Mouse (Mus musculus): ENCODE measurements around the gene Tex44. TPM values are rescaled to one million over a fixed set of nuclear protein-coding genes. Genes with fewer than 3 reads are reported as not detected.

Gene Tex44
- polyA plus RNA-seq, 1 experiment from 2014 or later, result not detected

DNA sequence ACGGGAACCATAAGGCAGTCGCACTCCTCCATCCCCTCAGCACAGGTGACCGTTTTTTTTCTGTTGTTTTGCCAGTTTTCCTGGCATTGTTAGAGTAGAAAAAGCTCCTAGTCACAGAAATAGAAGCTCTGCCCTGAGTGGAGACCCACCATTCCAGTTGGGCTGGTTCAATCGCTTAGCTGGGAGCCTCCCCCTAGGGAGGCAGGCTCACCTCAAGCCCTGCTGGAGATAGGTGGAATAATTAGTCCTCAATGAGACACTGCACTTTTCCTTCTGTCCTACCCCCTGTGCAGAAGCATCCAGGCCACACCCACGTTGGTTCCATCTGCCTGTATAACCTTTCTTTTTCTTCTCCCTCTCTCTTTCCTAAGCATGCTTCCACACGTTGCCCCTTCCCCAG is 23.8 kb downstream of the Tex44 start:
- no peak for DNase-seq (ENCODE audit: low spot score)
- no peaks in the 10 kb centered on the region for H3K27me3 ChIP-seq (ENCODE audit: control insufficient read depth, insufficient read depth, low read length)
- H3K4me3 ChIP-seq (replicated peaks; ENCODE audit: low read length), result no peak overlapping the region
- H3K4me2 ChIP-seq (replicated peaks), result no peak overlapping the region
- no peak overlapping the region for H3K9ac ChIP-seq
- no peak for ATAC-seq (ENCODE audit: low FRiP score)
- no peaks in the 10 kb centered on the region for H3K9me3 ChIP-seq (ENCODE audit: control insufficient read depth, low read length)
- no peaks in the 10 kb centered on the region for H3K4me1 ChIP-seq (replicated peaks; ENCODE audit: control insufficient read depth, insufficient read depth, low read length)
- 56% methylated on average over 6 of the region's 6 CpGs for WGBS
- no peaks in the 10 kb centered on the region for H3K36me3 ChIP-seq (replicated peaks; ENCODE audit: control insufficient read depth, insufficient read depth)
- no peak overlapping the region for H3K27ac ChIP-seq

DNA sequence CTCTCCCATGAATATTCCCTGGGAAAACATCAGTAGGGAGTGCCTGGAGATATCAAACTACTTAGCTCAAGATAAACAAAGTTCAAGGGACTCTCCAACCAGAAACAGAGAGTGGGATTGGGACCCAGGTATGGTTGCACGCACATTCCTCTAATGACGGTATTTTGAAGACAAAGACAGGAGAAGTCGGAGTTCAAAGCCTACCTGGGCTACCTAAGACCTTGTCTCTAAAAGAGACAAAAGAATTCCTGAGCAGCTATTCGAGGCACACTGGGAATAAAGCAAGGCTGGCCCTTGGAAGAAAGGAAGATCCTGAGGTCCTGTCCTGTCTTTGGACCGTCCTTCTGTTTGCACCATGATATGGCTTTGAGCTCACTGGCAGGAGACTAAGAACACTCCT is 26.6 kb downstream of the Tex44 start:
- H3K27ac ChIP-seq, result no peak overlapping the region
- WGBS, result 73% methylated on average over 5 of the region's 5 CpGs
- H3K36me3 ChIP-seq (replicated peaks; ENCODE audit: control insufficient read depth, insufficient read depth), result no peaks in the 10 kb centered on the region
- H3K4me2 ChIP-seq (replicated peaks), result no peak overlapping the region
- H3K9ac ChIP-seq, result no peak overlapping the region
- no peaks in the 10 kb centered on the region for H3K9me3 ChIP-seq (ENCODE audit: control insufficient read depth, low read length)
- H3K4me3 ChIP-seq (replicated peaks; ENCODE audit: low read length), result no peak overlapping the region
- no peaks in the 10 kb centered on the region for H3K27me3 ChIP-seq (ENCODE audit: control insufficient read depth, insufficient read depth, low read length)
- ATAC-seq (ENCODE audit: low FRiP score), result no peak
- no peak for DNase-seq (ENCODE audit: low spot score)
- no peaks in the 10 kb centered on the region for H3K4me1 ChIP-seq (replicated peaks; ENCODE audit: control insufficient read depth, insufficient read depth, low read length)

GRCm38 (mm10) chr1:86456892-86457581 is 30.9 kb downstream of the Tex44 start:
- no peaks in the 10 kb centered on the region for H3K27me3 ChIP-seq (ENCODE audit: control insufficient read depth, insufficient read depth, low read length)
- WGBS, result 70% methylated on average over 13 of the region's 13 CpGs
- no peak overlapping the region for H3K27ac ChIP-seq
- H3K36me3 ChIP-seq (replicated peaks; ENCODE audit: control insufficient read depth, insufficient read depth), result no peaks in the 10 kb centered on the region
- H3K4me3 ChIP-seq (replicated peaks; ENCODE audit: low read length), result no peak overlapping the region
- no peak for ATAC-seq (ENCODE audit: low FRiP score)
- H3K9me3 ChIP-seq (ENCODE audit: control insufficient read depth, low read length), result 0 out of 2 replicates have a peak, but pooled peaks cover 6% of the 10 kb centered on the region
- H3K9ac ChIP-seq, result no peak overlapping the region
- no peaks in the 10 kb centered on the region for H3K4me1 ChIP-seq (replicated peaks; ENCODE audit: control insufficient read depth, insufficient read depth, low read length)
- H3K4me2 ChIP-seq (replicated peaks), result no peak overlapping the region
- no peak for DNase-seq (ENCODE audit: low spot score)

DNA sequence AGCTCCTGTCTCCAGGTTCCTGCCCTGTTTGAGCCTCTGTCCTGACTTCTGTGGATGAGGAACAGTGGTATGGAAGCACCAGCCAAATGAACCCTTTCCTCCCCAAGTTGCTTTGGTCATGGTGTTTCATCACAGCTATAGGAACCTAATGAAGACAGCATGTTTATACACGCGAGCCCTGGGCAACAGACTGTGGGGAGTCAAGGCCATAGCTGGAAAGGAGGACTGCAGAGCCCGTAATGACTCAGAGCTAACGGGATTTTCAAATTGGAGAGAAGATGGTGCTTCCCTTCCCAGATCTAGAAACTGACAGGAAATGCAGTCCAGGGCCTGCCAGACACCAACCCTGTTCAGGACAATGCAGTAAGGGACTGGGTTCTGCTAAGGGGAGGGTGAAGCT is 33.2 kb downstream of the Tex44 start:
- no peak for DNase-seq (ENCODE audit: low spot score)
- Histone ChIP-seq H3K36me3 (replicated peaks; ENCODE audit: control insufficient read depth, insufficient read depth) (no peaks in the 10 kb centered on the region), H3K27me3 (ENCODE audit: control insufficient read depth, insufficient read depth, low read length) (no peaks in the 10 kb centered on the region), H3K4me3 (replicated peaks; ENCODE audit: low read length) (no peak overlapping the region), H3K4me2 (replicated peaks) (no peak overlapping the region), H3K4me1 (replicated peaks; ENCODE audit: control insufficient read depth, insufficient read depth, low read length) (no peaks in the 10 kb centered on the region), H3K9ac (no peak overlapping the region), H3K9me3 (ENCODE audit: control insufficient read depth, low read length) (0 out of 2 replicates have a peak, but pooled peaks cover 6% of the 10 kb centered on the region), H3K27ac (no peak overlapping the region)
- no peak for ATAC-seq (ENCODE audit: low FRiP score)
- WGBS, result 95% methylated on average over 4 of the region's 4 CpGs

DNA sequence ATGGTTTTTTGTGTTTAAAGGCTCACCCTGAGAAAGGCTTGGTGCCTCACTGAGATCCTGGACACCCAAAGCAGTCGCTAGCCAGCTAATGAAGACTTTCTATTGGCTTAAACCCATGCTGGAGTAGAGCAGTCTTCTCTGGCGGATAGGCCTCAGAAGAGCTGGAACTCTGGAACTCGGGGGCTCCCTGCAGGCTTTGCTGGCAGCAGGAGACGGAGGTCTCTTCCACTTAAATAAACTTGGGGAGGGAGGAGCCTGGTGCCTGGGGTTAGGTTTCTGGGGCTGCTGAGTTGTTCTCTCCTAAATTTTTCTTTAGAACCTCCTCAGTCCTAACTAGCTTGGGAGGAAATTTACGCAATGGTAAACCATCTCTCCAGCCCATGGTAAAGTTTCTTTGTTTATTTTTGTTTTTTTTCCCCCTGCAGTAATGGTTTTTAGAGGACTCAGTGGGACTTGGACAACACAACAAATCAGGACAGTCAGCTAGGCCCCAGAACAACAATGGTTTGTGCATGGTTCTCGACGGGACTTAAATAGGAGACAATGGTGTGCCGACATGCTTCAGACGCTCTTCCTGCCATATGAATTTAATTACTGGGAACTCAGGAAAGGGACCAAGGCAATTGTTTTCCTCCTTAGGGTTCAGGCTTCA is 38.2 kb downstream of the Tex44 start:
- Histone ChIP-seq H3K36me3 (replicated peaks; ENCODE audit: control insufficient read depth, insufficient read depth) (no peaks in the 10 kb centered on the region), H3K9me3 (ENCODE audit: control insufficient read depth, low read length) (0 out of 2 replicates have a peak, but pooled peaks cover 6% of the 10 kb centered on the region), H3K4me3 (replicated peaks; ENCODE audit: low read length) (no peak overlapping the region), H3K9ac (no peak overlapping the region), H3K27me3 (ENCODE audit: control insufficient read depth, insufficient read depth, low read length) (no peaks in the 10 kb centered on the region), H3K4me1 (replicated peaks; ENCODE audit: control insufficient read depth, insufficient read depth, low read length) (no peaks in the 10 kb centered on the region), H3K4me2 (replicated peaks) (no peak overlapping the region), H3K27ac (peak overlapping the region; percentile 71)
- DNase-seq (ENCODE audit: low spot score) (no peak), ATAC-seq (ENCODE audit: low FRiP score) (no peak)
- 24% methylated on average over 9 of the region's 9 CpGs for WGBS

DNA sequence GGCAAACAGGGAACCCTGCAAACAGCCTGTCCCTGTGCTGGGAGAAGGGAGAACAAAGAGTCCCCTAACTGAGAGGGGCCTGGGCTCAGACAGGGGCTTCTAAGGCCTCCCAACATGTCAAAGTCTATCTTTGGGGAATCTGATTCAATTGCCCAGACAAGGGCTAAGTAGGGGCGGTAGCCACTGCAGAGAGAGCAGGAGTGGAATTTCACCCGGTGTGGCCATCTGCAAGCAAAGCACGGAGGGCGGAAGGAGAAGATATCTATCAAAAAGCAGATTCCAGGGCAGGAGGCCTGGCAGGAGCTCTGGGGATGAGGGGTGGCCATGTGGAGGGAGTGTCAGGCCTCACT is 38.7 kb downstream of the Tex44 start:
- Histone ChIP-seq H3K27me3 (ENCODE audit: control insufficient read depth, insufficient read depth, low read length) (no peaks in the 10 kb centered on the region), H3K9me3 (ENCODE audit: control insufficient read depth, low read length) (0 out of 2 replicates have a peak, but pooled peaks cover 6% of the 10 kb centered on the region), H3K4me2 (replicated peaks) (no peak overlapping the region), H3K4me3 (replicated peaks; ENCODE audit: low read length) (no peak overlapping the region), H3K4me1 (replicated peaks; ENCODE audit: control insufficient read depth, insufficient read depth, low read length) (no peaks in the 10 kb centered on the region), H3K27ac (peak overlapping the region; percentile 71), H3K36me3 (replicated peaks; ENCODE audit: control insufficient read depth, insufficient read depth) (no peaks in the 10 kb centered on the region), H3K9ac (no peak overlapping the region)
- DNase-seq (ENCODE audit: low spot score), result no peak
- WGBS, result 33% methylated on average over 4 of the region's 4 CpGs
- ATAC-seq (ENCODE audit: low FRiP score), result no peak

DNA sequence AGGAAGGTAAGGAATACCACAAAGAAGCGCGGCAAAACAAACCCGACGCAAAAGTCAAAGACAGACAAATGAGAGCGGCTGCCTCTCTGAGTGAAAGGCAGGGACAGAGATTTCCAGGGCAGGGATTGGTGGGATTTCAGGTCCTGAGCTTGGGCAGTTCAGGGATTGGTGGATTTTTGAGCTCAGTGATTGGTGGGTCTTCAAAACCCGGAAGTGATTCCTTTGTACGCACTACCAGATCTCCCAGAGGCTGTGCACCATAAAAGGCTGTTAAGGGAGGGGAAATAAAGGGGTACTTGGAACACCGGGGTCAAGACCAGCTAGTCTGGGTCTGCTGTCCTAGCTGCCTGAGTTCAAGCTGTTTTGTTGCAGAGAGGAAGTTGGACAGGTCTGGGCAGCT is 41.3 kb downstream of the Tex44 start:
- Histone ChIP-seq H3K4me2 (replicated peaks) (no peak overlapping the region), H3K27ac (no peak overlapping the region), H3K9me3 (ENCODE audit: control insufficient read depth, low read length) (no peaks in the 10 kb centered on the region), H3K27me3 (ENCODE audit: control insufficient read depth, insufficient read depth, low read length) (no peaks in the 10 kb centered on the region), H3K4me1 (replicated peaks; ENCODE audit: control insufficient read depth, insufficient read depth, low read length) (peaks cover 6% of the 10 kb centered on the region), H3K4me3 (replicated peaks; ENCODE audit: low read length) (no peak overlapping the region), H3K36me3 (replicated peaks; ENCODE audit: control insufficient read depth, insufficient read depth) (no peaks in the 10 kb centered on the region), H3K9ac (no peak overlapping the region)
- WGBS, result 89% methylated on average over 8 of the region's 8 CpGs
- DNase-seq (ENCODE audit: low spot score) (no peak), ATAC-seq (ENCODE audit: low FRiP score) (no peak)

GRCm38 (mm10) chr1:86469876-86470275 is 43.7 kb downstream of the Tex44 start:
- Histone ChIP-seq H3K4me1 (replicated peaks; ENCODE audit: control insufficient read depth, insufficient read depth, low read length) (peaks cover 7% of the 10 kb centered on the region), H3K9ac (no peak overlapping the region), H3K27me3 (ENCODE audit: control insufficient read depth, insufficient read depth, low read length) (no peaks in the 10 kb centered on the region), H3K27ac (no peak overlapping the region), H3K4me3 (replicated peaks; ENCODE audit: low read length) (no peak overlapping the region), H3K9me3 (ENCODE audit: control insufficient read depth, low read length) (no peaks in the 10 kb centered on the region), H3K4me2 (replicated peaks) (no peak overlapping the region), H3K36me3 (replicated peaks; ENCODE audit: control insufficient read depth, insufficient read depth) (no peaks in the 10 kb centered on the region)
- DNase-seq (ENCODE audit: low spot score) (no peak), ATAC-seq (ENCODE audit: low FRiP score) (no peak)
- WGBS, result 99% methylated on average over 4 of the region's 4 CpGs

GRCm38 (mm10) chr1:86470519-86471181 is 44.5 kb downstream of the Tex44 start:
- ATAC-seq (ENCODE audit: low FRiP score) (no peak), DNase-seq (ENCODE audit: low spot score) (no peak)
- Histone ChIP-seq H3K9me3 (ENCODE audit: control insufficient read depth, low read length) (no peaks in the 10 kb centered on the region), H3K36me3 (replicated peaks; ENCODE audit: control insufficient read depth, insufficient read depth) (no peaks in the 10 kb centered on the region), H3K27ac (no peak overlapping the region), H3K4me3 (replicated peaks; ENCODE audit: low read length) (no peak overlapping the region), H3K4me2 (replicated peaks) (no peak overlapping the region), H3K4me1 (replicated peaks; ENCODE audit: control insufficient read depth, insufficient read depth, low read length) (peaks cover 7% of the 10 kb centered on the region), H3K27me3 (ENCODE audit: control insufficient read depth, insufficient read depth, low read length) (no peaks in the 10 kb centered on the region), H3K9ac (no peak overlapping the region)
- WGBS, result 65% methylated on average over 12 of the region's 12 CpGs
